Mouse (Mus musculus) adrenal gland, adult (tissue): ENCODE results near the gene Rnf185.

ENCODE experiments used
- DNase-seq, 2 experiments: peaks; one replicate each; pipeline ENCODE4 v3.0.0; 2022 to 2023; ENCODE audit warnings: low spot score in 1 of 2; ENCODE audit not compliant: inconsistent age in 2 of 2

The Rnf185 gene

GRCm38 (mm10) chr11:3366411-3366810 is 85.8 kb downstream of the Rnf185 start:
- DNase-seq = no peak
